Mouse (Mus musculus): ENCODE results near the gene Xrcc2.

- TF ChIP-seq CTCF (IDR thresholded peaks at IDR 0.05; ENCODE audit: low read depth) (no peak), EP300 (IDR thresholded peaks at IDR 0.05; ENCODE audit: low read depth) (no peak)
These were observed 53.2 kb downstream of the Xrcc2 start for GRCm38 (mm10) chr5:25652435-25652834.
